Mouse (Mus musculus) brain, embryonic 14.5 days (tissue): ENCODE measurements at regions not wholly inside any gene's neighbourhood (a gene's known extent, or its start where the extent isn't known, plus 50 kb on each side); places are given as distances from the start of the nearest gene placed in this dataset.

ENCODE experiments used
- CTCF ChIP-seq: fragments of 200-500 bp; IDR thresholded peaks from 2 replicates; pipeline ENCODE4 v1.5.1; 2012; ENCODE audit warnings: inconsistent platforms, mild to moderate bottlenecking, moderate library complexity, borderline replicate concordance; ENCODE audit not compliant: insufficient read depth, insufficient read length; ENCODE audit errors: extremely low read depth
- POLR2A ChIP-seq: fragments of 200-500 bp; IDR thresholded peaks from 2 replicates; pipeline ENCODE4 v1.6.1; 2012; ENCODE audit warnings: mild to moderate bottlenecking, inconsistent platforms, borderline replicate concordance; ENCODE audit not compliant: poor library complexity, insufficient read depth, insufficient read length, severe bottlenecking; ENCODE audit errors: extremely low read depth

DNA sequence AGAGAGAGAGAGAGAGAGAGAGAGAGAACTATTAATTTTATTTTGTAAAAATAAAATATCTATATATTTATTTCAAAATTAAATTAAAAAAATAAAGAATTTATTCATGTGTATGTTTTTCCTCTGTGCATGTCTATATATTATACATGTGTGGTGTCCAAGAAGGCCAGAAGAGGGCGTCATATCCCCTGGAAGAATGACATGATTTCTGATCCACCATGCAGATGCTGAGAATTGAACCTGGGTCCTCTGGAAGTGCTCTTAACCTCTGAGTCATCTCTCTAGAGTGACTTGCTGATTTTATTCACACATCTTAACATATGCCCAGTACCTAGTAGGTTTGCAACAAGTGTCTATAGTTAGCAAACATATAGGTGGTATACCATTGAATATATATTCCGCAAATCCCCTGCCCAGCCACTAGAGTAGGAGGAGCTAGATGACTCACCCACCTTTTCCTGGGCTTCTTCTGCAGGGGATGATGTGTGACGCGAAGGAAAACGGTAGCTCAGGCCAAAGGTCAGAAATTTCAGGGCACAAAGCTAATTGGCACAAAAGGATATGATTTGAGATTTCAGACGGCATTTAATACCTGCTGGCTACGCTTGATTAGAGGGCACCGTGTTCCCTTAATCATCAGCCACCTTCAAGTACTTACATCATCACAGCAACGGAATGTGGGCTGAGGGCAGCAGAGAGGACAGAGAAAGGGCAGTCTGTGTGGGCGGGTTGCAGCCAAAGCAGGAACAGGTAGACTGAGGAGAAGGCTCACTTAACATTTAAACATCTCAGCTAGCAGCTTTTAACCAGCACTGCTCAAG is 105.3 kb upstream of the Map4k3 start:
- TF ChIP-seq POLR2A (no peak), CTCF (peak; percentile 4; the same call in 1 of the 2 replicates)
